Mouse (Mus musculus) thymus, postnatal 25 days (tissue): Measurements from ENCODE around the gene Rab13.
"Not testable (repeated sequence)": the region's sequence is repeated elsewhere in the genome, so short reads cannot be mapped to it uniquely, and the experiment has no call there.

Experiments used
- DNase-seq: peaks from one replicate; pipeline ENCODE4 v3.0.0; 2022

Rab13 gene

DNA sequence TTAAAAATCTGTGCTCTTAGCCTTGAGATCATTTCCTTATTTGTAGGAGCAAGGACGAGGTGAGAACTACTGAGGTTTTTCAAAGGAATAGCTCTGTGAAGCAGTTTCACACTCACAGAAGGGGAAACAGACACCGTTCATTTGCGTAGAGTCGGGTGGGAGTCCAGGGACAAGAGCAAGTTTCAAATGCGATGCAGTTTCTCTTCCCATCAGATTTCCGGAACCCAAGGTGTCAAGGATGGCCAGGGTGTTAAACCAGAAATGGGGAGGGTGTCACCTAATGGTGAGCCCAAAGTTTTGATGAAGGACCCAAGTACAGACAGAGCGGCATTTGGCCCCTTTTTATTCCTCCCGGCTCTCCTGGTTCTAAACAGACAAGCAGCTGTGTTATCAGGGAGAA is 17.6 kb downstream of the Rab13 start:
- no peak for DNase-seq

GRCm38 (mm10) chr3:90231507-90232333 is 18.2 kb downstream of the Rab13 start, which contains the start of gene Jtb:
Gene Jtb (plus strand): TSS chr3:90231597.
- DNase-seq, result peak; percentile 92

GRCm38 (mm10) chr3:90241251-90241650 is 27.8 kb downstream of the Rab13 start:
- DNase-seq, result no peak

GRCm38 (mm10) chr3:90241669-90242358 is 28.3 kb downstream of the Rab13 start:
- no peak for DNase-seq

GRCm38 (mm10) chr3:90242984-90243775 is 29.7 kb downstream of the Rab13 start, which contains the start of gene Creb3l4:
Gene Creb3l4 (minus strand): TSS chr3:90243512.
- DNase-seq, result no peak

GRCm38 (mm10) chr3:90245406-90245805 is 31.9 kb downstream of the Rab13 start:
- no peak for DNase-seq

- DNase-seq, result no peak
These were observed 34.1 kb downstream of the Rab13 start for GRCm38 (mm10) chr3:90247630-90247959.

DNA sequence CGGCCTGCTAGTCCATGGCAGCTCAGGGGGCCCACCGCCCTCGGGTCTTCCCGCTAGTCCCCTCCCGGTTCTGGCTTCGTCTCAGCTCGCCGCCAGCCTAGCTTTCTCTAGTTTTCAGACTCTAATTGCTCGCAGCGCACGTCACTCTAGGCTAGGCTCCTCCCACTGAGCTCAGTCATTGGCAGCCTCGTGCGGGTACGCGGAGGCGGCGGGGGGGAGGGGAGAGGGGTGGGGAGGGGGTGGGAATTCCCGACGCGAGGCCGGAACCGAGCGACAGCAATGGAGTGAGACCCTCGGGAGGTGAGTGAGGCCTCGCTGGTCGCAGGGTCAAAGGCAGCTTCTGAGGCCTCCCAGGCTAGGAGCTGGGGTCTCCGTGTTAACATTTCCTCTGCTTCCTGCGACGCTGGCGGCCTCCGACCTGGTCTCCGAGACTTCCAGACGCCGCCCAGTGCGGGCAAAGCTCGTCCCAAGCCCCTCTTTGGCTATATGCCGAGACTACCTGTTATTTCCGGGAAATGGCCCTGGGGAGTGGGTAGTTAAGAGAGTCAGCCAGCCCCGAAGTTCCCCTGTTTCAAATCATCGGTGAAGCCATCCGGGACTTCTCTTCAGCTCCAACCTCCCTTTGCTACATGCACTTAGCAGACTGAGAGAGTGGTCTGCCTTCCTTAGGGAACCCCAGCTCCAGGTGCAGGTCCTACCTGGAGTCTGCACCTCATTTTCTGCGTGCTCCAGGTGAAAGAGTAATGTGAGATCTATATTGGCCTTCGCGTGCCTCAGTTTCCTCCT is 34.7 kb downstream of the Rab13 start, which contains the start of gene Slc39a1:
Slc39a1 (plus strand) TSS at position 213 of the 786 bp plus-strand sequence.
- DNase-seq, result peak; percentile 93

DNA sequence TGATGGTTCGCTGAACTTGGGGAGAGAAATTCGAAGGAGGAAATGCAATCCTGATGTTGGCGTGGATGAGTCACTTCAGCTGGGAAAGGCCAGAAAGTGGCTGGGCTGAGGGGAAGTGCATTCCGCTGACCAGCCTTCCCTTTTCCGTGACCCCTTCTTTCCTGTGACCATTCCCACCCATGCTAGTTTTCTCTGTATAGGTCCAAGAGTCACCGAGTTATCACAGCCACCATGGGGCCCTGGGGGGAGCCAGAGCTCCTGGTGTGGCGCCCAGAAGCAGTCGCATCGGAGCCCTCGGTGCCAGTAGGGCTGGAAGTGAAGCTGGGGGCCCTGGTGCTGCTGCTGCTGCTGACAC is 35.2 kb downstream of the Rab13 start:
- peak; percentile 29 for DNase-seq

- DNase-seq, result no peak
These were observed 37.3 kb downstream of the Rab13 start for GRCm38 (mm10) chr3:90250791-90251190.

GRCm38 (mm10) chr3:90251731-90252226 is 38.3 kb downstream of the Rab13 start:
- DNase-seq, result not testable (repeated sequence)

DNA sequence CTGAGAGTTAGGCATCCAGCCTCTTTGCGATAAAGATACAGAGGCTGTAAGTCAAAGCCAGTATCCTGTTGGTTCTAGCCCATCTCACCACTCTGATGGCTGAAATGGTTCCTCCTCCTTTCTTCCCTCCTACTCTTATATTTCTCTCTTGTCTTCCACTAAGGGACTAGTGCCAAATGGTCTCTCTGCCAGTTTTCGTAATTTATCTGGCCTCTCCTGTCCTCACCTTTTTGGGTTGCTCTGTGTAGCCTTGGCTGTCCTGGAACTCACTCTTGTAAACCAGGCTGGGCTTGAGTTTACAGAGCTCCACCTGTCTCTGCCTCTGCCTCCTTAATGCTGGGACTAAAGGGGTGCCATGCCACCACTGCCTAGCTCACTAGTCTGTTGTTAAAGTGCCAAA is 39.2 kb downstream of the Rab13 start:
- DNase-seq, result not testable (repeated sequence)

- DNase-seq, result not testable (repeated sequence)
These were observed 39.7 kb downstream of the Rab13 start for GRCm38 (mm10) chr3:90253174-90253573.

GRCm38 (mm10) chr3:90253653-90254418 is 40.3 kb downstream of the Rab13 start, which contains the start of gene Crtc2:
Gene Crtc2 (plus strand): TSS chr3:90254163.
- DNase-seq, result peak; percentile 93

GRCm38 (mm10) chr3:90254419-90255193 is 41.1 kb downstream of the Rab13 start:
- DNase-seq, result peak; percentile 34

DNA sequence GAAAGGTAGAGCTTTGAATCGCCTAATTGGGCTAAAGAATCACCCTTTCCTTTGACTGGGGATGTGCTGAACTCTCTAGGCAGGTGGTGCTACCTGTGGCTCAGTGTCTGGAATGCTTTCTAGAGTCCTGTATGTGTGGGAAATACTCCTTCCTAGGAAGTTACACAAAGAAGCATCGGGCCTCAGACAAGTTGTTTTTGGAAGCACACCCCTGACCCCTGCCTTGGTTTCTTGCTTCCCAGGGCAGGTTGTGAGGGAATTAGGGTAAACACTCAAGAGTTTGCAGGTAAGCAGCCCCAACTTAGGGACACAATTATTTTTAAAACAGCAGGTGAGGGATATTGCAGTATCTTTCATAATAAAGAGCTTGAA is 41.7 kb downstream of the Rab13 start:
- no peak for DNase-seq

DNA sequence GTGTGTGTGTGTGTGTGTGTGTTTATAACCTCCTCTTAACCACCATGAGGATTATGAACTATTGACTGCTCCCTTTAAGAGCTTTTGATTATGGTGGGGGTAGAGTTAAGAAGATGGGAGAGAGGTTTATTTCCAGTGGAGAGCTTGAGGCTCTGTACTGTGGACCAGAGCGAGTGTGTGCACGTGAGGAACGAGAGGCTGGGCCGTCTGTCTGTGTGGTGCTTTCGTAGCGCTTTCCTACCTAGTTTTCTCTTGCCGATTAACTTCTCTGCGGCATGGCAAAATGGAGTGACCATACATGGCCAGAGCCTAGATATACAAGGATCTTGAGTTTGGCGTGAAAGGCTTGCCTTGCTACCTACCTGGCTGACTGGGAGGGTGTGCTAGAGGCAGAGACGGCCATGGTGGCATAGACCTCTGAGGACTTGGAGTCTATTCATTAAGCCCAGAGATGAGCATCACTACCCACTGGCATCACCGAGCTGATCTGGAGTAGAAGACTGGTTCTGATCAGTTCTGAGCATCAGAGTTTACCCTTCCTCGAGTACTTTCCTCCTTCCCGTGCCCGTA is 42.4 kb downstream of the Rab13 start:
- DNase-seq, result no peak

DNA sequence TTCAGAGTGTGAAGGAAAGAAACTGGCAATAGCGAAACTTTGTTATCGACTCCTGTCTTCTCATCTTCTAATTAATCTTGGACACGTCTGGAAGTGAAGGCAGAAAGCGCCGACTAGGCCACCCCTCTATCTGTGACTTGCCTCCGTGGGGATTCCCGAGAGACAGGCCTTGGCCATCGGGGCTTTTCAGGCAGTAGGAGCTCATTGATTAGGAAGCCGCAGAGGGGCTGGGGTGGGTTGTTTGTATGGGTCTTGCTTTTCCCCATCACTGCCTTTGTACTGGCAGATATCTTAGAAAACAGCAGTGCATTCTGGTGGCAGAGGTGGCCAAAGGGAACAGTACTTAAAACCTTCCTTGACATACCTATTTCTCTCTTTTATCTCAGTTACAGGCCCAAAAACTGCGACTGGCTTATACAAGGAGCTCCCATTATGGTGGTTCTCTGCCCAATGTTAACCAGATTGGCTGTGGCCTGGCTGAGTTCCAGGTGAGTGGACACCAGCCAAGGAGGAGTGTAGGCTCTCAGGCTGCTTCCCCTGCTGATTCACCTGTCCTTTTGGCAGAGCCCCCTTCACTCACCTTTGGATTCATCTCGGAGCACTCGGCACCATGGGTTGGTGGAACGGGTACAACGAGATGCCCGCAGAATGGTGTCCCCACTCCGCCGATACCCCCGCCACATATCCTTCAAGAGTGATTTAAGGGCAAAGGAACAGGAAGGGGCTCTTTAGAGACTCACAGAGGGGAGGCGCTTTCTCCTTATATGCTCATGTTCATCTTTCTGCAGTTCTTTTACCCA is 43.4 kb downstream of the Rab13 start:
- DNase-seq, result no peak

GRCm38 (mm10) chr3:90258521-90258920 is 45.0 kb downstream of the Rab13 start:
- DNase-seq, result no peak
